Mouse (Mus musculus): ENCODE results near the gene Fau. TPM values are rescaled to one million over a fixed set of nuclear protein-coding genes. Genes with fewer than 3 reads are reported as not detected.

The Fau gene
- polyA plus RNA-seq (2014; fragmentation: Nextera tagmentation; extraction: Ambion mirVana): 538 and 563 TPM in 2 replicates

- H3K4me3 ChIP-seq (ENCODE audit: low read depth, low read length): peak within 1 kb of the TSS; percentile 78
- peak within 1 kb of the TSS; percentile 83 for H3K27ac ChIP-seq (ENCODE audit: low read depth, low read length)
- 0% methylated on average over 63 of the region's 63 CpGs for WGBS
- peaks cover 23% of the 10 kb centered on the region for H3K4me1 ChIP-seq (ENCODE audit: control insufficient read depth, insufficient read depth, low read length)
- H3K9me3 ChIP-seq (ENCODE audit: control insufficient read depth, low read length): no peaks in the 10 kb centered on the region
- peak; percentile 85 for ATAC-seq (ENCODE audit: low read depth)
- H3K27me3 ChIP-seq (ENCODE audit: control insufficient read depth, insufficient read depth, low read length): no peaks in the 10 kb centered on the region
- peak within 1 kb of the TSS; percentile 83 for H3K4me2 ChIP-seq (ENCODE audit: low read depth, low read length)
- H3K9ac ChIP-seq (replicated peaks; ENCODE audit: low read depth, low read length): peak within 1 kb of the TSS; percentile 79
- H3K36me3 ChIP-seq (ENCODE audit: control insufficient read depth, insufficient read depth, low read length): peaks cover 25% of the 10 kb centered on the region
Observed at GRCm38 (mm10) chr19:6057313-6058096, at the start of gene Fau, which contains the start of gene Mrpl49. Gene Fau (plus strand): TSS chr19:6057844. Gene Mrpl49 (minus strand): TSS chr19:6057785.

DNA sequence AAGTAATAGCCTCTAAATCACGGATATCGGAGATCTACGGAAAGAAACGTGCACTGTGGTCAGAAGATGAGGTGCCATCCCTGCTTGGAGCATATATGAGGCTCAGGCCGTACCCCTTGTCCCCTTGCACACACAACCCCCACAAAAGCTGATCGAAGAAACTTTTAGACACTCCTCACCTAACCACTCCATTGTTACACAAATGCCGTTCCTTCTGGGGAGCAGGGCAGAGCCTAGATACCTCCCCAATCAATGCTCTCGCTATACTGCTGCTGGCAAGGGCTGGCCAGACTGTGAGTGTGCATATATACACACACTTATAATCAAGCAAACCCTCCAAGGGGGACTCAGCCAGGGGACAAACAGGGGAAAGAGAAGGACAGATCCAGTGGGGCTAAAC is 48.5 kb upstream of the Fau start:
- Histone ChIP-seq H3K36me3 (ENCODE audit: control insufficient read depth, insufficient read depth, low read length) (no peaks in the 10 kb centered on the region), H3K27me3 (ENCODE audit: control insufficient read depth, insufficient read depth, low read length) (no peaks in the 10 kb centered on the region), H3K9ac (replicated peaks; ENCODE audit: low read depth, low read length) (no peak overlapping the region), H3K4me2 (ENCODE audit: low read depth, low read length) (no peak overlapping the region), H3K4me3 (ENCODE audit: low read depth, low read length) (no peak overlapping the region), H3K9me3 (ENCODE audit: control insufficient read depth, low read length) (no peaks in the 10 kb centered on the region), H3K27ac (ENCODE audit: low read depth, low read length) (no peak overlapping the region), H3K4me1 (ENCODE audit: control insufficient read depth, insufficient read depth, low read length) (no peaks in the 10 kb centered on the region)
- ATAC-seq (ENCODE audit: low read depth): no peak
- 65% methylated on average over 8 of the region's 8 CpGs for WGBS

GRCm38 (mm10) chr19:6013691-6014090 is 44.0 kb upstream of the Fau start:
- Histone ChIP-seq H3K9ac (replicated peaks; ENCODE audit: low read depth, low read length) (no peak overlapping the region), H3K4me3 (ENCODE audit: low read depth, low read length) (no peak overlapping the region), H3K4me2 (ENCODE audit: low read depth, low read length) (no peak overlapping the region), H3K27ac (ENCODE audit: low read depth, low read length) (no peak overlapping the region), H3K36me3 (ENCODE audit: control insufficient read depth, insufficient read depth, low read length) (no peaks in the 10 kb centered on the region), H3K27me3 (ENCODE audit: control insufficient read depth, insufficient read depth, low read length) (peaks cover 5% of the 10 kb centered on the region; the same call in 1 of the 2 replicates), H3K9me3 (ENCODE audit: control insufficient read depth, low read length) (no peaks in the 10 kb centered on the region), H3K4me1 (ENCODE audit: control insufficient read depth, insufficient read depth, low read length) (peaks cover 8% of the 10 kb centered on the region; the same call in 1 of the 2 replicates)
- 91% methylated on average over 10 of the region's 10 CpGs for WGBS
- no peak for ATAC-seq (ENCODE audit: low read depth)

DNA sequence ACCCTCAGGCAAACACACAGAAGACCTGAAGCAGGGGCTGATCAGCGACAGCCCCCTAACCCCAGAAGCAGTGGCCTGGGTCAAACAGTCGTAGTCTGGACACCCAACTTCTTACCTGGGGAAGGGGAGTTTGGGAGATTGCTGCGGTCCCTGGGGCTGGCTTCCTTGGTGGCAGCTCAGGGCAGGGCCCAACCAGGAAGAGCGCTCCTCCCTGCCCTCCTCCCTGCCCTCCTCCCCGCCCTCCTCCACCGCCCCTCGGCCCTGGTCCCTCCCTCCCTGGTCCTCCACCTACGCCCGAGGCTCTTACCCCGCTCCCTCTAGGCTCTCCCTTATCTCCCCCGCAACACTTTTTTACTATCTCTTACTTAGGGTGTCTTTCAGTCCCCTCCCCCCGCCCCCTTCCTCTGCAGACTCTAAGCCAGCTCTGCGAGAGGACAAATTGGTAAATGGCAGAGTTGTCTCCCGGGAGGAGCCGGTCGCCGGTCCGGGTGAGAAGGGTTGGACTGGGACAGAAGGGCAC is 42.6 kb upstream of the Fau start:
- Histone ChIP-seq H3K27ac (ENCODE audit: low read depth, low read length) (no peak overlapping the region), H3K4me2 (ENCODE audit: low read depth, low read length) (peak overlapping the region; percentile 80), H3K9me3 (ENCODE audit: control insufficient read depth, low read length) (no peaks in the 10 kb centered on the region), H3K36me3 (ENCODE audit: control insufficient read depth, insufficient read depth, low read length) (no peaks in the 10 kb centered on the region), H3K9ac (replicated peaks; ENCODE audit: low read depth, low read length) (peak overlapping the region; percentile 68), H3K4me1 (ENCODE audit: control insufficient read depth, insufficient read depth, low read length) (peaks cover 8% of the 10 kb centered on the region; the same call in 1 of the 2 replicates), H3K4me3 (ENCODE audit: low read depth, low read length) (peak overlapping the region; percentile 46), H3K27me3 (ENCODE audit: control insufficient read depth, insufficient read depth, low read length) (peaks cover 5% of the 10 kb centered on the region; the same call in 1 of the 2 replicates)
- peak; percentile 63 for ATAC-seq (ENCODE audit: low read depth)
- WGBS: under 1% methylated on average over 12 of the region's 18 CpGs

DNA sequence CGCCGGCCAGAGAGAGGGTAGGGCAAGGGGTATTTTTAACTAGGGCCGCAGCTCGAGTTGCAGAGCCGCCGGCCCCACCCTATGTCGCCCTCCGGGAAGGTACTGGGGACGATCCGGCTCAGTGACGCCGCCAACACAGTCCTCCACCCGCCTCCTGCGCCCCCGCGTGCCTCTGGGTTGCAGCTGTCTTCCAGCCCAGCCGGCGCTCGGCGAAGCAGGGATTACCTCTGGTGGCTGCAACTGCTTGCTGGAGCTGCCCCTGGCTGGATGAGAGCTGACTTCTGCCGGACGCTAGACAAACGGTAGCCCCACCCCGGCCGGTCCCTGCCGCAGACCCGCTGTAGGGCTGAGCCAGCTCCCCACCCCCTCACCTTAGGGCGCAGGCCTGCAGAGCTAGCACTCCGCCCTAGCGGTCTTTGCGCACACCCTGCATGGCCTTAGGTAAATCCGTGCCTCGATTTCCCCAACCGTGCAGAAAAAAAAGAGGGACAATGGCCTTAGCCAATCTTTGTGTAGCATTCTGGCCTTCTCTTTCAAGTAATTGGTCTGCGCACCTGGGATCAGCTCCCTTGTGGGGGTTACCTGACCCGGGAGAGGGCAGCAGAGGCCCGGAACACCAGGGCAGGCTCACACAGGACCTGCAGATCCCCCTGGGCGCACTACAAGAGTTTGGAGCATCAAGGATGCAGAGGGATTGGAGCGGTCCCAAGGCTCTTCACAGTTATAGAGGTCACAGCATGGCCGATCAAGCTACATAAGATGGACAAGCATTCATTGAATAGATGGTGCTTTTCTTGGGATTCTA is 41.9 kb upstream of the Fau start, which contains the start of gene Capn1:
Gene Capn1, minus strand, starts transcription at position 387 of the 805 bp plus-strand sequence.
- peak; percentile 77 for ATAC-seq (ENCODE audit: low read depth)
- WGBS: 2% methylated on average over 40 of the region's 40 CpGs
- Histone ChIP-seq H3K4me2 (ENCODE audit: low read depth, low read length) (peak within 1 kb of the TSS; percentile 80), H3K9me3 (ENCODE audit: control insufficient read depth, low read length) (no peaks in the 10 kb centered on the region), H3K9ac (replicated peaks; ENCODE audit: low read depth, low read length) (peak within 1 kb of the TSS; percentile 68), H3K27ac (ENCODE audit: low read depth, low read length) (no peak within 1 kb of the TSS), H3K36me3 (ENCODE audit: control insufficient read depth, insufficient read depth, low read length) (no peaks in the 10 kb centered on the region), H3K27me3 (ENCODE audit: control insufficient read depth, insufficient read depth, low read length) (peaks cover 5% of the 10 kb centered on the region; the same call in 1 of the 2 replicates), H3K4me1 (ENCODE audit: control insufficient read depth, insufficient read depth, low read length) (peaks cover 8% of the 10 kb centered on the region; the same call in 1 of the 2 replicates), H3K4me3 (ENCODE audit: low read depth, low read length) (peak within 1 kb of the TSS; percentile 46)

DNA sequence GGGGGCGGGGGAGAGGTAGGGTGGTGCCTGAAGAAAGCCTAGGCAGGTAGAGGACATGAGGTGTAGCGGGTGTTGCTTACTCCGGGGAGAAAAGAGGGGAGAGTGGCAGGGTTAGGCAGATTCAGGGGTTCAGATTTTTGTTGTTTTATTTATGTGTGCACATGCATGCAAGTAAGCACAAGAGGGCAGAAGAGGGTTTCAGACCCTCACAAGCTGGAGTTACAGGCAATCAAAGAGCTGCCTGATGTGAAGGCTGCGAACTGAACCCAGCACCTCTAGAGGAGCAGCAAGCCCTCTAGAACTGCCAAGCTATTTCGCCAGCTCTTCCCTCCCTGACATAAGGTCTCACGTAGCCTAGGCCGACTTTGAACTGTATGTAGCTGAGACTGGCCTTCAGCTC is 41.1 kb upstream of the Fau start:
- WGBS: 50% methylated on average over 7 of the region's 7 CpGs

DNA sequence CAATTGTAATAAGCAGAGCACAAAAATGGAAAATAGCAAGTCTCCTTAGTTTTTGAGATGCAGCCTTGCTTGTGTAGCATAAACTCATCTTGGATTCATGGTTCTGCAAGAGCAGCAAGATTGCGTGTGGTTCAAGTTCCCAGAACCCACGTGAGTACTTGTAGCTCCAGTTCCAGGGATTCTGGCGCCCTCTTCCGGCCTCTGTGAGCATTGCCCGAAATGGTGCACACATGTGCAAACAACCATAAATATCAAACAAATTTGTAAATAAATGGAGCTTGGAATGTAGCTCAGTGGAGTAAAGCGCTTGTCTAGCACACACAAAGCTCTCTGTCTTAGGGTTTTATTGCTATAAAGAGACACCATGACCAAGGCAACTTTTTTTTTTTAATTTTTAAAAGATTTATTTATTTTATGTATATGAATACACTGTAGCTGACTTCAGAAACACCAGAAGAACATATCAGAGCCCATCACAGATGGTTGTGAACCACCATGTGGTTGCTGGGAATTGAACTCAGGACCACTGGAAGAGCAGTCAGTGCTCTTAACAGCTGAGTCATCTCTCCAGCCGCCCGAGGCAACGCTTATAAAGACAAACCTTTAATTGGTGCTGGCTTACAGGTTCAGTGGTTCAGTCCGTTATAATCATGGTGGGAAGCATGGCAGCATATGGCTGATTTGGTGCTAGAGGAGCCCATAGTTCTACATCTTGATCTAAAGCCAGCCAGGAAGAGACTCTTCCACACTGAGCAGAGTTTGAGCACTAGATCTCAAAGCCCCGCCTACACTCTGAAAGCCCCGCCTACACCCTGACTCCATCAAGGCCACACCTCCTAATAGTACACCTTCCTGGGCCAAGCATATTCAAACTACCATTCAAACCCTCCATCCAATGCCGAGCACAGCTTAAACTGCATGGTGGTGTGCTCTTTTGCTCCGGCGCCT is 39.2 kb upstream of the Fau start:
- 29% methylated on average over 15 of the region's 15 CpGs for WGBS
- Histone ChIP-seq H3K9me3 (ENCODE audit: control insufficient read depth, low read length) (no peaks in the 10 kb centered on the region), H3K4me1 (ENCODE audit: control insufficient read depth, insufficient read depth, low read length) (peaks cover 8% of the 10 kb centered on the region; the same call in 1 of the 2 replicates), H3K27ac (ENCODE audit: low read depth, low read length) (no peak overlapping the region), H3K27me3 (ENCODE audit: control insufficient read depth, insufficient read depth, low read length) (peaks cover 5% of the 10 kb centered on the region; the same call in 1 of the 2 replicates), H3K4me2 (ENCODE audit: low read depth, low read length) (no peak overlapping the region), H3K36me3 (ENCODE audit: control insufficient read depth, insufficient read depth, low read length) (no peaks in the 10 kb centered on the region), H3K9ac (replicated peaks; ENCODE audit: low read depth, low read length) (no peak overlapping the region), H3K4me3 (ENCODE audit: low read depth, low read length) (no peak overlapping the region)
- no peak for ATAC-seq (ENCODE audit: low read depth)

More for the DNA sequence above, 41.1 kb upstream of the Fau start:
- no peaks in the 10 kb centered on the region for H3K9me3 ChIP-seq (ENCODE audit: control insufficient read depth, low read length)
- no peak overlapping the region for H3K9ac ChIP-seq (replicated peaks; ENCODE audit: low read depth, low read length)
- ATAC-seq (ENCODE audit: low read depth): no peak
- H3K27ac ChIP-seq (ENCODE audit: low read depth, low read length): no peak overlapping the region
- H3K4me1 ChIP-seq (ENCODE audit: control insufficient read depth, insufficient read depth, low read length): peaks cover 8% of the 10 kb centered on the region; the same call in 1 of the 2 replicates
- no peak overlapping the region for H3K4me2 ChIP-seq (ENCODE audit: low read depth, low read length)
- H3K4me3 ChIP-seq (ENCODE audit: low read depth, low read length): no peak overlapping the region
- H3K36me3 ChIP-seq (ENCODE audit: control insufficient read depth, insufficient read depth, low read length): no peaks in the 10 kb centered on the region
- H3K27me3 ChIP-seq (ENCODE audit: control insufficient read depth, insufficient read depth, low read length): peaks cover 5% of the 10 kb centered on the region; the same call in 1 of the 2 replicates

DNA sequence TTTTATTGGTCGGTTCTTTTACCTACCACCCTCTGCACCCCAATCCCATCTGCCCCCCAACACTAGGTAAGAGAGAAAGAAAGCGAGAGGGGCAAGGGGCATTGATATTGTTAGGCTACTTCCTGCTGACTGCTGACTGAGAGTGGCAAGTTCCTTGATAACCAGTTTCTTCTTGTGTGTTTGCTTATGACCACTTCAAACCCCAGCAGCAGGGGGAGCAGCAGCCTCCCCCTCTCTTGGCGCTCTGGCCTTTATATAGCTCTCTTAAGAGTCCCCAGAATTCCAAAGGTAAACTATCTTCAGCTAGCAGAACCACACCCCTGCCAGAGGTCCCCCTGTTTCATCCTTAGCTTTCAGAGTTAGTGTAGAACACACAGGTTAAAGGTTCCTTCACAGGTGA is 37.4 kb upstream of the Fau start:
- WGBS: 59% methylated on average over 3 of the region's 3 CpGs
- H3K4me3 ChIP-seq (ENCODE audit: low read depth, low read length): no peak overlapping the region
- no peak overlapping the region for H3K27ac ChIP-seq (ENCODE audit: low read depth, low read length)
- H3K9ac ChIP-seq (replicated peaks; ENCODE audit: low read depth, low read length): no peak overlapping the region
- peaks cover 5% of the 10 kb centered on the region; the same call in 1 of the 2 replicates for H3K4me1 ChIP-seq (ENCODE audit: control insufficient read depth, insufficient read depth, low read length)
- no peak overlapping the region for H3K4me2 ChIP-seq (ENCODE audit: low read depth, low read length)
- no peaks in the 10 kb centered on the region for H3K9me3 ChIP-seq (ENCODE audit: control insufficient read depth, low read length)
- no peaks in the 10 kb centered on the region for H3K36me3 ChIP-seq (ENCODE audit: control insufficient read depth, insufficient read depth, low read length)
- no peak for ATAC-seq (ENCODE audit: low read depth)
- peaks cover 2% of the 10 kb centered on the region; the same call in 1 of the 2 replicates for H3K27me3 ChIP-seq (ENCODE audit: control insufficient read depth, insufficient read depth, low read length)

Data from neural tube, embryonic 14.5 days (tissue).